Mouse (Mus musculus) spleen, adult 2 months (tissue): ENCODE measurements at regions not wholly inside any gene's neighbourhood (a gene's known extent, or its start where the extent isn't known, plus 50 kb on each side); places are given as distances from the start of the nearest gene placed in this dataset.

Experiments
- CTCF ChIP-seq: fragments of 200-500 bp; IDR thresholded peaks from 2 replicates; pipeline ENCODE4 v1.5.1; 2011; ENCODE audit warnings: mild to moderate bottlenecking, inconsistent platforms; ENCODE audit not compliant: insufficient read depth, insufficient read length, insufficient replicate concordance; ENCODE audit errors: extremely low read depth
- POLR2A ChIP-seq: fragments of 200-500 bp; IDR thresholded peaks from 2 replicates; pipeline ENCODE4 v1.6.1; 2011; ENCODE audit warnings: low read depth, low read length, inconsistent platforms

DNA sequence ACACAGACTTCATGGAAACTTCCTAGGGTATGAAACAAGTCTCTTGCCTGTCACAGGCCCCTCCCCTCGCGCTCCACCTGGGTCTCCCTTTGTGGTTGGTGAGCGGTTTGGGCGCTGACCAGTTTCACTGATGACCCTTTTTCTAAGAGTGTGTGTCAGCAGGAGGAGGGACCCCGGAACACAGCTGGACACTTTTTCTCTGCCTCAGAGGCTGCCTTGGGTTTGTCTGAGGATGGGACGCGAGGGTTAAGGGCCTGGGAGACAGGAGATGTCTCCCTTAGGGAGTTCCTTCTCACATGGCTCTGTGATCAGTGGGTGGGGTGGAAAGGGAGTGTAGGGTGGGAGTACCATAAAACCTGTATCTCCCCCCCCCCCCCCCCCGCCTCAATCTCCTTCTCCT is 115.8 kb upstream of the Haao start:
- TF ChIP-seq CTCF (no peak), POLR2A (no peak)
